Mouse (Mus musculus) liver, postnatal 0 days (tissue): Measurements from ENCODE around the gene Kctd12.

Experiments used
- CTCF ChIP-seq: sonication (generic); IDR thresholded peaks from 2 replicates; pipeline ENCODE4 v1.5.1; 2016; ENCODE audit warnings: antibody characterized with exemption, low read depth
- EP300 ChIP-seq: IDR thresholded peaks from 2 replicates; pipeline ENCODE4 v1.6.1; 2016; ENCODE audit warnings: antibody characterized with exemption, low read depth, mild to moderate bottlenecking

DNA sequence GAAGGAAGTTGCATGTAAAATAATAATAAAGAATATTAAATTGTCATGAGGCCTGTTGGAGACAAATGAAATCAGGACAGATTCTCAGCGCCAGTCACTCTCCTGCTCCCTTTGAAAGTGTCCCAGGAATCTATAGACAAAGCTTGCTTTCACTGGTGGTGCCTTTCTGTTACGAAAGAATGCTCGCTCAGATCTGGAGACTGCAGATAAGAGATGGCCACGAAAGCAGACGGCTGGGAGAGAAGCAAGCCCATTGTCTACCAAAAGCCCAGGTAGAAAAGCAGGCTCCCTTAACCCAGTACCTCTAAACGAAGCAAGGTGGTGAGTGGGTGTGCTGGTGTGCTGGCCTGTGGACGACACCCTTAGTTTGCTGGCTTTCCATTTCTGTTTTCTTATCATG, 16.2 kb downstream of the Kctd12 start:
- TF ChIP-seq CTCF: no peak
- no peak for TF ChIP-seq EP300
